Mouse (Mus musculus) midbrain, postnatal 0 days (tissue): ENCODE results near the gene Zfp954. TPM values are rescaled to one million over a fixed set of nuclear protein-coding genes. Genes with fewer than 3 reads are reported as not detected.
"Not testable (repeated sequence)": the region's sequence is repeated elsewhere in the genome, so short reads cannot be mapped to it uniquely, and the experiment has no call there.

Source experiments
- ATAC-seq: fragments of 200-750 bp; cut with Nextera tagmentation; 2 replicates; pipeline ENCODE4 v1.8.0; 2017; ENCODE audit warnings: moderate number of reproducible peaks, mild to moderate bottlenecking, moderate TSS enrichment, moderate library complexity; ENCODE audit not compliant: low FRiP score
- DNase-seq: peaks from one replicate; pipeline ENCODE4 v3.0.0-alpha.2; 2015; ENCODE audit warnings: low spot score
- H3K27ac ChIP-seq: fragments of 300-500 bp; sonication (generic); 2 replicates; pipeline ENCODE4 v1.5.1; 2014; ENCODE audit warnings: low read depth, mild to moderate bottlenecking, low read length, mixed read lengths
- H3K27me3 ChIP-seq: fragments of 300-500 bp; sonication (generic); 2 replicates; pipeline ENCODE4 v1.6.1; 2014; ENCODE audit warnings: low read length, control low read depth, mixed read lengths; ENCODE audit not compliant: insufficient read depth
- H3K36me3 ChIP-seq: fragments of 300-500 bp; sonication (generic); 2 replicates; pipeline ENCODE4 v1.6.1; 2014; ENCODE audit warnings: low read length, control low read depth, mixed read lengths; ENCODE audit not compliant: insufficient read depth
- H3K4me1 ChIP-seq: fragments of 300-500 bp; sonication (generic); 2 replicates; pipeline ENCODE4 v1.6.1; 2014; ENCODE audit warnings: mild to moderate bottlenecking, control low read depth, antibody characterized with exemption, low read length, mixed read lengths; ENCODE audit not compliant: insufficient read depth
- H3K4me2 ChIP-seq: fragments of 300-500 bp; sonication (generic); 2 replicates; pipeline ENCODE4 v1.6.1; 2014; ENCODE audit warnings: low read depth, mild to moderate bottlenecking, low read length, mixed read lengths; ENCODE audit not compliant: poor library complexity, severe bottlenecking
- H3K4me3 ChIP-seq: fragments of 300-500 bp; sonication (generic); 2 replicates; pipeline ENCODE4 v1.5.1; 2014; ENCODE audit warnings: low read depth, mild to moderate bottlenecking, low read length, moderate library complexity
- H3K9ac ChIP-seq: fragments of 300-500 bp; sonication (generic); replicated peaks from 2 replicates; pipeline ENCODE4 v1.6.1; 2014; ENCODE audit warnings: mild to moderate bottlenecking, low read length, moderate library complexity, mixed read lengths; ENCODE audit not compliant: poor library complexity, severe bottlenecking
- H3K9me3 ChIP-seq: fragments of 300-500 bp; sonication (generic); 2 replicates; pipeline ENCODE4 v1.6.1; 2016; ENCODE audit warnings: low read length, control low read depth
- CTCF ChIP-seq: IDR thresholded peaks from 2 replicates; pipeline ENCODE4 v1.5.1; 2016; ENCODE audit warnings: antibody characterized with exemption, mild to moderate bottlenecking
- WGBS: fragments of 180-500 bp; shearing (Covaris S2); extraction: QIAGEN DNeasy Blood & Tissue Kit; methylation state at CpG from one replicate; pipeline ENCODE4 v1.1.7; 2014; 5-methylcytosine and 5-hydroxymethylcytosine counted together
- polyA plus RNA-seq: library from polyadenylated mRNA; unstranded; fragments of >200 nt; fragmentation: Nextera tagmentation; extraction: Ambion mirVana; gene quantifications from 2 replicates; pipeline ENCODE4 v1.2.1, GENCODE M21; 2015
- total RNA-seq: library from RNA; depleted of rRNA; stranded (reverse); fragments of >200 nt; gene quantifications from 2 replicates; pipeline ENCODE4 v1.2.3, GENCODE M21; 2014; rRNA removed

Zfp954 gene
- total RNA-seq (18.6 and 21.1 TPM in 2 replicates), polyA plus RNA-seq (13.5 and 14.9 TPM in 2 replicates)

DNA sequence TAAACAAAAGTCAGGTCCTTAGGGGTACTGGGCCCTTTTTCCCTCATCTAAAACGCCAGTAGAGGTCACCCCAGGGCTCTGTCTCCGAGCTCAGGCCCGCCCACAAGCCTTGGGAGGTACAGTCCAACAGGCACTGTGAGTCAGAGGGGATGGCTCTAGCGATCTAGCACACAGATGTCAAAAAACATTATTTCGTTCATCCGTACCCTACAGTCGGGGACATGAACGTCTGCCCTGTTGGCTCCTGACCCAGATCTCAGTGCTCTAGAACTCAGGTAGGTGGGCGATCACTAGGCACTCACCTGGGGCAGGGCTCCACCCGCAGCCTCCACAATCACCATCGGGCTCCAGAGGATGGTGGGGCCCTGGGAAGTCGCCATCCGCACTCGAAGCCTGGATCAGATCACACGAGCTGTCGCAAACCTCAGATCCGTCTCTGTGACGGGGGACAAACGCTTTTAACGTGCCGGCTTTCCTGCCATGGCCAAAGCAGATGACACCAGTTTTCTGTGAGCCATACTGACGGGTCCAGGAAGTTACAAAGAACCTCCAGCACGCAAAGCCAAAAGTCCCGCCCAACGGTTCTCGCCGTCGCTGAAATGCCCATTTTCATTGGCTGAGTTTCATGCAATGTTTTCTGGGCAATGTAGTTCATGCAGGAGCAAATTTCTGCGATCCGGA is at the start of gene Zfp954:
Gene Zfp954, minus strand, starts transcription at position 568 of the 681 bp plus-strand sequence.
- ATAC-seq = peak; percentile 93
- no peaks in the 10 kb centered on the region for H3K27me3 ChIP-seq
- no peaks in the 10 kb centered on the region for H3K9me3 ChIP-seq
- H3K27ac ChIP-seq = peak within 1 kb of the TSS; percentile 71
- WGBS = under 1% methylated on average over 30 of the region's 30 CpGs
- DNase-seq = peak; percentile 91
- H3K4me2 ChIP-seq = peak within 1 kb of the TSS; percentile 56
- peak within 1 kb of the TSS; percentile 66 for H3K9ac ChIP-seq
- H3K36me3 ChIP-seq = peaks cover 19% of the 10 kb centered on the region
- TF ChIP-seq CTCF = peak; percentile 61
- peak within 1 kb of the TSS; percentile 56 for H3K4me3 ChIP-seq
- H3K4me1 ChIP-seq = 0 out of 2 replicates have a peak, but pooled peaks cover 6% of the 10 kb centered on the region

- 0 out of 2 replicates have a peak, but pooled peaks cover 5% of the 10 kb centered on the region for H3K9me3 ChIP-seq
- no peak overlapping the region for H3K4me3 ChIP-seq
- no peak overlapping the region for H3K27ac ChIP-seq
- 92% methylated on average over 15 of the region's 15 CpGs for WGBS
- TF ChIP-seq CTCF = no peak
- DNase-seq (no peak), ATAC-seq (no peak)
- no peak overlapping the region for H3K4me2 ChIP-seq
- H3K36me3 ChIP-seq = no peaks in the 10 kb centered on the region
- no peaks in the 10 kb centered on the region for H3K4me1 ChIP-seq
- no peak overlapping the region for H3K9ac ChIP-seq
- H3K27me3 ChIP-seq = no peaks in the 10 kb centered on the region
Observed at GRCm38 (mm10) chr7:7145991-7146608, 24.8 kb upstream of the Zfp954 start.

GRCm38 (mm10) chr7:7144215-7144614 is 22.9 kb upstream of the Zfp954 start:
- ATAC-seq (no peak), DNase-seq (no peak)
- no peak overlapping the region for H3K4me3 ChIP-seq
- H3K4me1 ChIP-seq = no peaks in the 10 kb centered on the region
- no peak overlapping the region for H3K9ac ChIP-seq
- TF ChIP-seq CTCF = no peak
- 92% methylated on average over 1 of the region's 1 CpGs for WGBS
- H3K9me3 ChIP-seq = 0 out of 2 replicates have a peak, but pooled peaks cover 5% of the 10 kb centered on the region
- no peaks in the 10 kb centered on the region for H3K36me3 ChIP-seq
- no peaks in the 10 kb centered on the region for H3K27me3 ChIP-seq
- no peak overlapping the region for H3K4me2 ChIP-seq
- H3K27ac ChIP-seq = no peak overlapping the region

DNA sequence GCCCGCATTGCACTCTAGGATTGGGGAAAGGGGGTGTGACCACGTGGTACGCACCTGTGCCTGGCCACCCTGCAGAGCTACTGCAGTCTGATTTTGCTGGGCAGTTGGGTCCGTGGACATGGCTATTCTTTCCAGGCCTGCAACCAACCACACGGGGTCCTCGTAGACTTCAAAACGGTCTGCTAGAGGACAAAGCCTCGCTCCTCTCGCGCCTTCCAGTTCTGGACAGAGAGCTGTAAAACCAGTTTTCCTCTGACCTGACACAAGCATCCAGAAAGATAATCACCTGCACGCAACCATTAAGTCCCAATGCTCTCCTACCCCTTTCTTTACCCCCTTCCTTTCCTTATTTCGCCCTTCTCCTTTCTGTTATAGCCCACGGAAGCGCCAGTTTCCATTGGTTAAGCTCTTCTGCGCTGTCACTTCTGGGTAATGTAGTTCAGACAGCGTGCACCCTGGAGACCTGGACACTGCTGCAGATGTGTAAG is 15.1 kb upstream of the Zfp954 start, which contains the start of gene Zfp773:
Gene Zfp773, minus strand, starts transcription at position 377 of the 488 bp plus-strand sequence.
- H3K4me2 ChIP-seq = peak within 1 kb of the TSS; percentile 63
- peak; percentile 96 for ATAC-seq
- peak; percentile 68 for TF ChIP-seq CTCF
- H3K27ac ChIP-seq = peak within 1 kb of the TSS; percentile 77
- H3K27me3 ChIP-seq = no peaks in the 10 kb centered on the region
- WGBS = 6% methylated on average over 16 of the region's 16 CpGs
- H3K9ac ChIP-seq = peak within 1 kb of the TSS; percentile 62
- DNase-seq = peak; percentile 79
- peaks cover 18% of the 10 kb centered on the region for H3K36me3 ChIP-seq
- peaks cover 5% of the 10 kb centered on the region; the same call in 1 of the 2 replicates for H3K4me1 ChIP-seq
- H3K4me3 ChIP-seq = peak within 1 kb of the TSS; percentile 50
- no peaks in the 10 kb centered on the region for H3K9me3 ChIP-seq

- H3K27ac ChIP-seq = no peak overlapping the region
- no peak for ATAC-seq
- no peak for DNase-seq
- H3K27me3 ChIP-seq = no peaks in the 10 kb centered on the region
- 58% methylated on average over 8 of the region's 8 CpGs for WGBS
- H3K4me1 ChIP-seq = peaks cover 5% of the 10 kb centered on the region; the same call in 1 of the 2 replicates
- H3K9ac ChIP-seq = no peak overlapping the region
- H3K36me3 ChIP-seq = peaks cover 18% of the 10 kb centered on the region
- no peaks in the 10 kb centered on the region for H3K9me3 ChIP-seq
- no peak overlapping the region for H3K4me3 ChIP-seq
- no peak overlapping the region for H3K4me2 ChIP-seq
- no peak for TF ChIP-seq CTCF
Observed at GRCm38 (mm10) chr7:7132751-7133150, 11.5 kb upstream of the Zfp954 start.

DNA sequence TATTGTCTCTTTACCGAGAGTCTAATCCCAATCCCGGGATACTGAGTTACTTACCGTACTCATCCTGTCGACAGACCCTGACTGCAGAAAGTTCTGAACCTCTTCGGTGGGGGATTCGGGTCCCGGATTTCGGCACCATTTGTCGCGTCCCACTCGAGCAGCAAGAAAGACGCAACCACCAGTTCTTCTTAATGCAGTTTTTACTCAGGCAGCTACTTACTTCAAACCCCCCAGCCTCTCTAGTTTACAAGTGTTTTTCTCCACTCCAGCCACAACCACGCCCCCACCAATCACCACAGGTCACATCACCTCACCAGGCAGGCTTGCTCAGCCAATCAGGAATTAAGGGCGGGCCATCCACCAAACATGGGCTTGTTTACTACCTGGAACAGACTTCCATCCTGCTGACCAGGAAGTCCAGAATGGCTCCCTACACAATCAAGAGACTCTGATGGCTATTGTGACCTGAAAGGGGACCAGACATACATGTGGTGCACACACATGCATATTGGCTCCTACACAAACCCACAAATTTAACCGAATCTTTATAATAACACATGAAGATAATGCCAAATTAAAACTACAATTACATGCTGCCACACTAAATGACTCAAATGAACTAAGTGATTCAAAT is 9.3 kb upstream of the Zfp954 start:
- H3K27ac ChIP-seq, ATAC-seq, H3K4me3 ChIP-seq, H3K9ac ChIP-seq, H3K9me3 ChIP-seq, H3K27me3 ChIP-seq, DNase-seq, H3K4me2 ChIP-seq, H3K4me1 ChIP-seq: not testable (repeated sequence)
- 94% methylated on average over 14 of the region's 15 CpGs for WGBS
- H3K36me3 ChIP-seq = peaks cover 18% of the 10 kb centered on the region
